Mouse (Mus musculus): Measurements from ENCODE around the gene Atg16l2. TPM values are rescaled to one million over a fixed set of nuclear protein-coding genes. Genes with fewer than 3 reads are reported as not detected.

Gene Atg16l2
- polyA plus RNA-seq, 1 experiment, result 6.6 TPM

- H3K36me3 ChIP-seq (ENCODE audit: control insufficient read depth, insufficient read depth), result no peaks in the 10 kb centered on the region
- no peak overlapping the region for H3ac ChIP-seq (ENCODE audit: control insufficient read depth, insufficient read length)
- no peak overlapping the region for H3K4me2 ChIP-seq (ENCODE audit: low read depth)
- no peaks in the 10 kb centered on the region for H3K79me2 ChIP-seq (ENCODE audit: control insufficient read depth, insufficient read depth)
- no peak for TF ChIP-seq SRF (IDR thresholded peaks at IDR 0.05; ENCODE audit: control insufficient read depth, insufficient read length, low read depth)
- TF ChIP-seq TCF3 (IDR thresholded peaks at IDR 0.05; ENCODE audit: insufficient read length, low read depth), result no peak
- no peak for TF ChIP-seq POLR2AphosphoS2 (IDR thresholded peaks at IDR 0.05; ENCODE audit: insufficient read length, low read depth)
- TF ChIP-seq MYOD1 (IDR thresholded peaks at IDR 0.05; ENCODE audit: control insufficient read depth in 1 of 3, insufficient read length in 2 of 3, low read depth in 2 of 3), result peak in 2 of 3 experiments; percentile 32 to 83
- no peak for TF ChIP-seq REST (IDR thresholded peaks at IDR 0.05; ENCODE audit: insufficient read depth, insufficient read length)
- TF ChIP-seq MYOG (IDR thresholded peaks at IDR 0.05; ENCODE audit: control insufficient read depth in 1 of 3, insufficient read depth in 1 of 3, insufficient read length in 2 of 3, low read depth in 2 of 3), result peak in 1 of 3 experiments; percentile 53
- TF ChIP-seq POLR2A (IDR thresholded peaks at IDR 0.05; ENCODE audit: insufficient read length, low read depth), result no peak
- no peak for TF ChIP-seq TCF12 (IDR thresholded peaks at IDR 0.05; ENCODE audit: insufficient read depth, poor library complexity, severe bottlenecking)
- no peak for TF ChIP-seq MAX (IDR thresholded peaks at IDR 0.05; ENCODE audit: low read depth)
- no peak for TF ChIP-seq CEBPB (IDR thresholded peaks at IDR 0.05; ENCODE audit: insufficient read depth, poor library complexity, severe bottlenecking)
- no peak for TF ChIP-seq E2F4 (IDR thresholded peaks at IDR 0.05; ENCODE audit: insufficient read depth)
- no peaks in the 10 kb centered on the region for H3K27me3 ChIP-seq (ENCODE audit: control insufficient read depth, insufficient read depth, insufficient read length)
- H3K4me3 ChIP-seq, result no peak overlapping the region
Measured at GRCm38 (mm10) chr7:101344892-101345291, 42.8 kb upstream of the Atg16l2 start.

GRCm38 (mm10) chr7:101343135-101343534, 41.1 kb upstream of the Atg16l2 start:
- Histone ChIP-seq H3K4me3 (no peak overlapping the region), H3K4me2 (ENCODE audit: low read depth) (no peak overlapping the region), H3K79me2 (ENCODE audit: control insufficient read depth, insufficient read depth) (no peaks in the 10 kb centered on the region), H3K27me3 (ENCODE audit: control insufficient read depth, insufficient read depth, insufficient read length) (no peaks in the 10 kb centered on the region), H3ac (ENCODE audit: control insufficient read depth, insufficient read length) (no peak overlapping the region), H3K36me3 (ENCODE audit: control insufficient read depth, insufficient read depth) (no peaks in the 10 kb centered on the region)
- no peak for TF ChIP-seq E2F4 (IDR thresholded peaks at IDR 0.05; ENCODE audit: insufficient read depth)
- TF ChIP-seq TCF12 (IDR thresholded peaks at IDR 0.05; ENCODE audit: insufficient read depth, poor library complexity, severe bottlenecking), result no peak
- TF ChIP-seq CEBPB (IDR thresholded peaks at IDR 0.05; ENCODE audit: insufficient read depth, poor library complexity, severe bottlenecking), result no peak
- no peak for TF ChIP-seq USF1 (IDR thresholded peaks at IDR 0.05; ENCODE audit: low read depth)
- TF ChIP-seq MAX (IDR thresholded peaks at IDR 0.05; ENCODE audit: low read depth), result no peak
- TF ChIP-seq MYOG (IDR thresholded peaks at IDR 0.05; ENCODE audit: control insufficient read depth in 1 of 3, insufficient read depth in 1 of 3, insufficient read length in 2 of 3, low read depth in 2 of 3), result no peak
- no peak for TF ChIP-seq POLR2A (IDR thresholded peaks at IDR 0.05; ENCODE audit: insufficient read length, low read depth)
- TF ChIP-seq SRF (IDR thresholded peaks at IDR 0.05; ENCODE audit: control insufficient read depth, insufficient read length, low read depth), result no peak
- no peak for TF ChIP-seq MYOD1 (IDR thresholded peaks at IDR 0.05; ENCODE audit: control insufficient read depth in 1 of 3, insufficient read length in 2 of 3, low read depth in 2 of 3)
- no peak for TF ChIP-seq REST (IDR thresholded peaks at IDR 0.05; ENCODE audit: insufficient read depth, insufficient read length)
- TF ChIP-seq POLR2AphosphoS2 (IDR thresholded peaks at IDR 0.05; ENCODE audit: insufficient read length, low read depth), result no peak
- TF ChIP-seq TCF3 (IDR thresholded peaks at IDR 0.05; ENCODE audit: insufficient read length, low read depth), result no peak

GRCm38 (mm10) chr7:101341405-101341804, 39.4 kb upstream of the Atg16l2 start:
- Histone ChIP-seq H3K79me2 (ENCODE audit: control insufficient read depth, insufficient read depth) (no peaks in the 10 kb centered on the region), H3K4me2 (ENCODE audit: low read depth) (no peak overlapping the region), H3K36me3 (ENCODE audit: control insufficient read depth, insufficient read depth) (no peaks in the 10 kb centered on the region), H3K4me3 (no peak overlapping the region), H3K27me3 (ENCODE audit: control insufficient read depth, insufficient read depth, insufficient read length) (no peaks in the 10 kb centered on the region), H3ac (ENCODE audit: control insufficient read depth, insufficient read length) (no peak overlapping the region)
- TF ChIP-seq MYOG (IDR thresholded peaks at IDR 0.05; ENCODE audit: control insufficient read depth in 1 of 3, insufficient read depth in 1 of 3, insufficient read length in 2 of 3, low read depth in 2 of 3), result no peak
- no peak for TF ChIP-seq SRF (IDR thresholded peaks at IDR 0.05; ENCODE audit: control insufficient read depth, insufficient read length, low read depth)
- no peak for TF ChIP-seq MYOD1 (IDR thresholded peaks at IDR 0.05; ENCODE audit: control insufficient read depth in 1 of 3, insufficient read length in 2 of 3, low read depth in 2 of 3)
- no peak for TF ChIP-seq CEBPB (IDR thresholded peaks at IDR 0.05; ENCODE audit: insufficient read depth, poor library complexity, severe bottlenecking)
- TF ChIP-seq E2F4 (IDR thresholded peaks at IDR 0.05; ENCODE audit: insufficient read depth), result no peak
- TF ChIP-seq POLR2A (IDR thresholded peaks at IDR 0.05; ENCODE audit: insufficient read length, low read depth), result no peak
- TF ChIP-seq REST (IDR thresholded peaks at IDR 0.05; ENCODE audit: insufficient read depth, insufficient read length), result no peak
- TF ChIP-seq USF1 (IDR thresholded peaks at IDR 0.05; ENCODE audit: low read depth), result no peak
- TF ChIP-seq POLR2AphosphoS2 (IDR thresholded peaks at IDR 0.05; ENCODE audit: insufficient read length, low read depth), result no peak
- no peak for TF ChIP-seq MAX (IDR thresholded peaks at IDR 0.05; ENCODE audit: low read depth)
- no peak for TF ChIP-seq TCF12 (IDR thresholded peaks at IDR 0.05; ENCODE audit: insufficient read depth, poor library complexity, severe bottlenecking)
- no peak for TF ChIP-seq TCF3 (IDR thresholded peaks at IDR 0.05; ENCODE audit: insufficient read length, low read depth)

DNA sequence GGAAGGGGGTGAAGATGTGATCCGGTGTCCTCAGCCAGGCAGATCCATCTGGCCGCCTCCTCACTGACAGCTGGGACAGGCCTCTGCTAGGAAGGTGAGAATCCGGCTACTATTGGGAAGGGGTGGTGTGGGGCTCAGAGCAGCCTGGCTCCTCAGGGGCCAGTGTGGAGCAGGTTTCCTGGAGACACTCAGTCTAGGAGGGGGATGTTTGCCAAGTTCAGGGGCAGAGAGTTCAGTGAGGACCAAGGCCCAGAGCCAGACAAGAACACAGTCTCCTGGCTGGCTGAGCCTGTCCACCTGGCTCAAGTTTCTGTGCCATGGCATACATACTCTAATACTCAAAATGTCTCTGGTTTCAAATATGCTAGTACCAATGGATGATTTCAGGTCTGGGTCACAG, 35.4 kb upstream of the Atg16l2 start:
- no peaks in the 10 kb centered on the region for H3K79me2 ChIP-seq (ENCODE audit: control insufficient read depth, insufficient read depth)
- TF ChIP-seq E2F4 (IDR thresholded peaks at IDR 0.05; ENCODE audit: insufficient read depth) (no peak), MYOG (IDR thresholded peaks at IDR 0.05; ENCODE audit: control insufficient read depth in 1 of 3, insufficient read depth in 1 of 3, insufficient read length in 2 of 3, low read depth in 2 of 3) (no peak), USF1 (IDR thresholded peaks at IDR 0.05; ENCODE audit: low read depth) (no peak), TCF12 (IDR thresholded peaks at IDR 0.05; ENCODE audit: insufficient read depth, poor library complexity, severe bottlenecking) (no peak), CEBPB (IDR thresholded peaks at IDR 0.05; ENCODE audit: insufficient read depth, poor library complexity, severe bottlenecking) (no peak)

DNA sequence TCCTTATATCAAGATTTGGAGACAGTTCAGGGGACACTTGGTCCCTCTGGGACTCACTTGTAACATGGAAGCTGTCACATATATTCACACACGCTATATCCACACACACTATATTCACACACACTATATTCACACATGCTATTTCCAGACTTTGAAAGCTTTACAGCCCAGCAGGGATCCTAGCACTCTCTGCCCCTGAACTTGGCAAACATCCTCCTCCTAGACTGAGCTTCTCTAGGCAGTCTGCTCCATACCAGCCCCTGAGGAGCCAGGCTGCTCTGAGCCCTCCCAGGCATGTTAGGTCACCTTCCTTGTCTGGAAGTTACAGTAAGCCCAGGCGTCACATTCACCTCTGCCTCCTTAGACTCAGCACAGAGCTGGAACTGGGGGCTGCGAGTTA, 34.6 kb upstream of the Atg16l2 start:
- TF ChIP-seq MAX (IDR thresholded peaks at IDR 0.05; ENCODE audit: low read depth), result no peak
- no peak for TF ChIP-seq USF1 (IDR thresholded peaks at IDR 0.05; ENCODE audit: low read depth)
- TF ChIP-seq REST (IDR thresholded peaks at IDR 0.05; ENCODE audit: insufficient read depth, insufficient read length), result no peak
- no peak for TF ChIP-seq TCF3 (IDR thresholded peaks at IDR 0.05; ENCODE audit: insufficient read length, low read depth)
- TF ChIP-seq SRF (IDR thresholded peaks at IDR 0.05; ENCODE audit: control insufficient read depth, insufficient read length, low read depth), result no peak
- TF ChIP-seq POLR2A (IDR thresholded peaks at IDR 0.05; ENCODE audit: insufficient read length, low read depth), result no peak
- no peak for TF ChIP-seq MYOD1 (IDR thresholded peaks at IDR 0.05; ENCODE audit: control insufficient read depth in 1 of 3, insufficient read length in 2 of 3, low read depth in 2 of 3)
- no peak for TF ChIP-seq TCF12 (IDR thresholded peaks at IDR 0.05; ENCODE audit: insufficient read depth, poor library complexity, severe bottlenecking)
- no peak for TF ChIP-seq CEBPB (IDR thresholded peaks at IDR 0.05; ENCODE audit: insufficient read depth, poor library complexity, severe bottlenecking)
- no peak for TF ChIP-seq POLR2AphosphoS2 (IDR thresholded peaks at IDR 0.05; ENCODE audit: insufficient read length, low read depth)
- TF ChIP-seq MYOG (IDR thresholded peaks at IDR 0.05; ENCODE audit: control insufficient read depth in 1 of 3, insufficient read depth in 1 of 3, insufficient read length in 2 of 3, low read depth in 2 of 3), result no peak
- no peak for TF ChIP-seq E2F4 (IDR thresholded peaks at IDR 0.05; ENCODE audit: insufficient read depth)
- H3K4me3 ChIP-seq, result no peak overlapping the region
- no peaks in the 10 kb centered on the region for H3K36me3 ChIP-seq (ENCODE audit: control insufficient read depth, insufficient read depth)
- H3K27me3 ChIP-seq (ENCODE audit: control insufficient read depth, insufficient read depth, insufficient read length), result no peaks in the 10 kb centered on the region
- no peaks in the 10 kb centered on the region for H3K79me2 ChIP-seq (ENCODE audit: control insufficient read depth, insufficient read depth)
- H3K4me2 ChIP-seq (ENCODE audit: low read depth), result no peak overlapping the region
- no peak overlapping the region for H3ac ChIP-seq (ENCODE audit: control insufficient read depth, insufficient read length)

More for the DNA sequence above, 35.4 kb upstream of the Atg16l2 start:
- Histone ChIP-seq H3K4me3 (no peak overlapping the region), H3K36me3 (ENCODE audit: control insufficient read depth, insufficient read depth) (no peaks in the 10 kb centered on the region), H3K4me2 (ENCODE audit: low read depth) (no peak overlapping the region), H3K27me3 (ENCODE audit: control insufficient read depth, insufficient read depth, insufficient read length) (no peaks in the 10 kb centered on the region), H3ac (ENCODE audit: control insufficient read depth, insufficient read length) (no peak overlapping the region)

Data from myocyte (in vitro differentiated cells).